15 mouse cellular contexts compared by ENCODE assay signal in genomic region chr8:80318231-80318870, GRCm38 (mm10).
A peak's percentile ranks its signal among the peaks of the same experiment; 100 is the strongest.
DNase-seq lines count a peak whose midpoint lies in the region; ATAC-seq and TF ChIP-seq lines count a peak whose summit lies in the region.
"Had no signal": no experiment of that assay in that cellular context is flagged by ENCODE, and none has a peak within 500 bp of the region (broad histone marks: within the 10 kb centered on the region; RNA-seq: fewer than 3 reads in every experiment).

No protein-coding gene starts in this region.

- no peak overlapping the region for H3K27ac ChIP-seq in kidney, embryonic 14.5 days (ENCODE audit: low read depth, low read length)
- H3K27ac ChIP-seq in kidney, embryonic 16.5 days (ENCODE audit: low read length): no peak overlapping the region
- peak overlapping the region; percentile 8; the same call in 1 of the 2 replicates for H3K27ac ChIP-seq in hindbrain, postnatal 0 days
- H3K27ac ChIP-seq in neural tube, embryonic 13.5 days (replicated peaks): peak overlapping the region; percentile 55
- H3K27ac ChIP-seq: heart, embryonic 15.5 days; kidney, postnatal 0 days; liver, embryonic 14.5 days had no signal

- H3K4me2 ChIP-seq in kidney, embryonic 14.5 days (replicated peaks; ENCODE audit: low read depth, low read length): no peak overlapping the region
- no peak overlapping the region for H3K4me2 ChIP-seq in kidney, embryonic 16.5 days (replicated peaks; ENCODE audit: low read depth, low read length)
- H3K4me2 ChIP-seq in hindbrain, postnatal 0 days (ENCODE audit: low read depth, low read length): no peak overlapping the region
- no peak overlapping the region for H3K4me2 ChIP-seq in neural tube, embryonic 13.5 days
- H3K4me2 ChIP-seq: heart, embryonic 15.5 days had no signal

- DNase-seq in embryo, embryonic 11 days: peak; percentile 62
- DNase-seq in hindbrain, postnatal 0 days (ENCODE audit: low spot score): peak; percentile 43
- no peak for DNase-seq in spleen, postnatal 14 days (ENCODE audit: low spot score in 2 of 2)
- DNase-seq in thymus, postnatal 0 days (ENCODE audit: low spot score): no peak
- DNase-seq in thymus, postnatal 36 days: no peak
- DNase-seq: adrenal gland, adult 2 months; cerebellum, adult 18-20 months; gastrocnemius, postnatal 36 days; layer of hippocampus, postnatal 36 days had no signal

- WGBS in kidney, embryonic 14.5 days: 38% methylated on average over 6 of the region's 6 CpGs
- 41% methylated on average over 6 of the region's 6 CpGs for WGBS in kidney, embryonic 16.5 days
- 36% methylated on average over 6 of the region's 6 CpGs for WGBS in hindbrain, postnatal 0 days
- 25% methylated on average over 6 of the region's 6 CpGs for WGBS in neural tube, embryonic 13.5 days

- H3K27me3 ChIP-seq in kidney, embryonic 14.5 days (ENCODE audit: control insufficient read depth, insufficient read depth, low read length): peaks cover under 1% of the 10 kb centered on the region
- peaks cover 5% of the 10 kb centered on the region; the same call in 1 of the 2 replicates for H3K27me3 ChIP-seq in kidney, embryonic 16.5 days (ENCODE audit: insufficient read depth, low read length)
- H3K27me3 ChIP-seq in hindbrain, postnatal 0 days (ENCODE audit: insufficient read depth, low read length): no peaks in the 10 kb centered on the region
- H3K27me3 ChIP-seq in neural tube, embryonic 13.5 days: no peaks in the 10 kb centered on the region
- H3K27me3 ChIP-seq: heart, embryonic 15.5 days had no signal

- no peak for TF ChIP-seq CTCF in hindbrain, postnatal 0 days (IDR thresholded peaks at IDR 0.05; ENCODE audit: low read depth)

- H3K9me3 ChIP-seq in kidney, embryonic 14.5 days (ENCODE audit: control insufficient read depth, low read length): no peaks in the 10 kb centered on the region
- H3K9me3 ChIP-seq in kidney, embryonic 16.5 days (ENCODE audit: low read length): no peaks in the 10 kb centered on the region
- H3K9me3 ChIP-seq in hindbrain, postnatal 0 days (ENCODE audit: low read length): no peaks in the 10 kb centered on the region
- no peaks in the 10 kb centered on the region for H3K9me3 ChIP-seq in neural tube, embryonic 13.5 days
- H3K9me3 ChIP-seq: heart, embryonic 15.5 days had no signal

- no peak overlapping the region for H3K9ac ChIP-seq in kidney, embryonic 14.5 days (ENCODE audit: low read depth, low read length)
- H3K9ac ChIP-seq in kidney, embryonic 16.5 days (replicated peaks; ENCODE audit: low read length): no peak overlapping the region
- no peak overlapping the region for H3K9ac ChIP-seq in hindbrain, postnatal 0 days (replicated peaks; ENCODE audit: low read length)
- no peak overlapping the region for H3K9ac ChIP-seq in neural tube, embryonic 13.5 days
- H3K9ac ChIP-seq: heart, embryonic 15.5 days; liver, embryonic 14.5 days had no signal

- ATAC-seq in kidney, embryonic 14.5 days (ENCODE audit: low FRiP score, low TSS enrichment): peak; percentile 48; the same call in 1 of the 2 replicates
- no peak for ATAC-seq in kidney, embryonic 16.5 days (ENCODE audit: low FRiP score, low TSS enrichment)
- ATAC-seq in hindbrain, postnatal 0 days: peak; percentile 31; the same call in 1 of the 2 replicates
- ATAC-seq in neural tube, embryonic 13.5 days (ENCODE audit: low read depth): peak; percentile 50

- peaks cover 5% of the 10 kb centered on the region; the same call in 1 of the 2 replicates for H3K4me1 ChIP-seq in kidney, embryonic 14.5 days (ENCODE audit: control insufficient read depth, insufficient read depth, low read length)
- peaks cover 26% of the 10 kb centered on the region for H3K4me1 ChIP-seq in kidney, embryonic 16.5 days (ENCODE audit: insufficient read depth, low read length)
- peaks cover 9% of the 10 kb centered on the region; the same call in 1 of the 2 replicates for H3K4me1 ChIP-seq in hindbrain, postnatal 0 days (ENCODE audit: insufficient read depth, low read length)
- H3K4me1 ChIP-seq in neural tube, embryonic 13.5 days (replicated peaks): peaks cover 39% of the 10 kb centered on the region

- H3K4me3 ChIP-seq in kidney, embryonic 14.5 days (ENCODE audit: low read length): no peak overlapping the region
- H3K4me3 ChIP-seq in kidney, embryonic 16.5 days (ENCODE audit: low read length): no peak overlapping the region
- no peak overlapping the region for H3K4me3 ChIP-seq in hindbrain, postnatal 0 days (ENCODE audit: low read length)
- no peak overlapping the region for H3K4me3 ChIP-seq in neural tube, embryonic 13.5 days
- H3K4me3 ChIP-seq: heart, embryonic 15.5 days had no signal

- H3K36me3 ChIP-seq in kidney, embryonic 14.5 days (ENCODE audit: control insufficient read depth, insufficient read depth, low read length): no peaks in the 10 kb centered on the region
- no peaks in the 10 kb centered on the region for H3K36me3 ChIP-seq in kidney, embryonic 16.5 days (ENCODE audit: insufficient read depth, low read length)
- H3K36me3 ChIP-seq in hindbrain, postnatal 0 days (ENCODE audit: insufficient read depth, low read length): no peaks in the 10 kb centered on the region
- no peaks in the 10 kb centered on the region for H3K36me3 ChIP-seq in neural tube, embryonic 13.5 days
- H3K36me3 ChIP-seq: heart, embryonic 15.5 days had no signal

Comparison
In these comparisons a context has a peak if more than half of its experiments do, and no peak if none do; other contexts are left out.
1. H3K27ac ChIP-seq: peak in hindbrain, postnatal 0 days (single experiment) and neural tube, embryonic 13.5 days (single experiment); none in kidney, embryonic 14.5 days (single experiment) and kidney, embryonic 16.5 days (single experiment).
2. DNase-seq: peak in embryo, embryonic 11 days (single experiment) and hindbrain, postnatal 0 days (single experiment); none in spleen, postnatal 14 days (0 of 2), thymus, postnatal 0 days (single experiment) and thymus, postnatal 36 days (0 of 2).